Mouse (Mus musculus) urinary bladder, adult 2 months (tissue): ENCODE data around the gene Myog. TPM values are rescaled to one million over a fixed set of nuclear protein-coding genes. Genes with fewer than 3 reads are reported as not detected.

Experiments
- DNase-seq: peaks from one replicate; pipeline ENCODE4 v3.0.0; 2022; ENCODE audit warnings: low spot score
- polyA plus RNA-seq: library from polyadenylated mRNA; depleted of rRNA; stranded (reverse); fragments of >200 nt; gene quantifications from 2 replicates; pipeline ENCODE4 v1.2.3, GENCODE M21; 2012; rRNA removed

Gene Myog
- polyA plus RNA-seq, 1 experiment: not detected

GRCm38 (mm10) chr1:134322591-134322990 lies 32.8 kb downstream of the Myog start:
- no peak for DNase-seq

DNA sequence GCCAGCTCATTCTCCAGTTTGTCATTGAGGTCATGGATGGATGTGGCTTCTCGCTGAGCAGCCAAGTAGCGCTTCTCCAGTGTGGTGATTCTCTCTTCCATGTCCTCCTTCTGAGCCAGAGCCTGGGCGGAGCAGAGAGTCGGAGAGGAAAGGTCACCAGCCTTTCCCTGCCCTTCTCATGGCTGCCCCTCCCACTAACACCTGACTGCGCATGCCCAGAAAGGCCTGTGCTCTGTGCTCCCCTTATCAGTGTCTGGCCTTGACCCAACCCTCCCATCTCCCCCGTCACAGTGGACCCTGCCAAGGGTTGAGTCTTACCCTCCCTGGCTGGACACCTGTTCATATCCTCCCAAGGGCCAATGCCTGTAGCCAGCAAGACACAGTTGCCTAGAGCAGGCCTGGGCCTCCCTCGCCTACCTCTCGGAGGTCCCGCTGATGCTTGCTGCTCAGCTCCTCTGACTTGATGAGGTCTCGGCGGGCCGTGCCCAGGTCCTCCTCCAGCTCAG lies 37.1 kb downstream of the Myog start:
- no peak for DNase-seq

- peak; percentile 52 for DNase-seq
These were observed 42.3 kb downstream of the Myog start for GRCm38 (mm10) chr1:134331879-134332635.

DNA sequence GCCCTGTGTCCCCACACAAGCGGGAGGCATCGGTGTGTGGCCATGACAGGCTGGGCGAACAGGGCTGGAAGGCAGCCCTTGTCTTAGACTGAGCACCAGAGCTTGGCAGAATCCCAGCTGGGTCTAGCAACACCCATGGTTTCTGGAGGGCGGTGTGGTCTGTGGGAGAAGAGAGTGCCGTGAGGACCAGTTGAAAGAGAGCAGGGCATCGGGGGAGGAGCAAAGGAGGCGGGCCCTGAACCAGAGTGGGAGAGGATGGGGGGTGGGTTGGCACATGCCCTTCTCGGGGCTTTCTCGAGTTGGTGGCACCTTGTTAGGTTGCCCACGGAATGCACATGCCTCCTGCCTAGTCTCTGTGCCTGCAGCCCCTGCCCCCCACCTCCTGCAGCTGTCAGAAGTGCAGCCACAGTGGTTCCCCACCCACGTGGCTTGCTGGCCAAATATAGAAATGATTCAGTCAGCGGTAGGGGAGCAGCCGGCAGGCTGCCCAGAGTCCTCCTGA lies 43.0 kb downstream of the Myog start, which contains the start of gene Ppfia4:
Gene Ppfia4 (minus strand): TSS at position 159 of the 502 bp plus-strand sequence.
- no peak for DNase-seq

DNA sequence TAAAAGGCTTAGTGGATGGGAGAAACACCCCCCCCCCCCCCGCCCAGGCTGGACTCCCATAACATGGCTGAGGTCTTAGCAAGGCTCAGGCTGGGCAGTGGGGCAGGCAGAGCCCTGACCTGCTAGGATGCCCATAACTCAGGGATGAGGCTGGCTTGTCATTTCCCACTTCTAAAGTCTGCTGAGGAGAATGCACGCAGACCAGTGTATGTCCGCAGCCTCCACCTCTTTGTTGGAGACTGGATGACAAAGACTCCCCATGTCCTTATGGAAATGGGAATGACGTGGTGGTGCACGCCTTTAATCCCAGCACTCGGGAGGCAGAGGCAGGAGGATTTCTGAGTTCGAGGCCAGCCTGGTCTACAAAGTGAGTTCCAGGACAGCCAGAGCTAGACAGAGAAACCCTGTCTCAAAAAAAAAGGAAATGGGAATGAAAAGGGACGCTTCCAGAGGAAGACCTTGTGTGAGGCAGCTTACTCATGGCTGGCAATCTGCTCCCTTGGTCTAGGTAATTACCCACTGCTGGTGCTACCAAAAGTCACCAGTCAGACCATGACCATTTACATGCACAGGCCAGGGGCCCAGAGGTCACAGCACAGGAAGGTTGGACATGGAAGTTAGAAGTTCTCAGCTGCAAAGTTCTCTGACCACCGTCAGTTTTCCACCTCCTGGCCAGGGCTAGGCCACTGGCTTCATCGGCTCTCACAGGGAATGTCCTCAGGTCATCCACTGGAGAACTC lies 43.8 kb downstream of the Myog start:
- no peak for DNase-seq

DNA sequence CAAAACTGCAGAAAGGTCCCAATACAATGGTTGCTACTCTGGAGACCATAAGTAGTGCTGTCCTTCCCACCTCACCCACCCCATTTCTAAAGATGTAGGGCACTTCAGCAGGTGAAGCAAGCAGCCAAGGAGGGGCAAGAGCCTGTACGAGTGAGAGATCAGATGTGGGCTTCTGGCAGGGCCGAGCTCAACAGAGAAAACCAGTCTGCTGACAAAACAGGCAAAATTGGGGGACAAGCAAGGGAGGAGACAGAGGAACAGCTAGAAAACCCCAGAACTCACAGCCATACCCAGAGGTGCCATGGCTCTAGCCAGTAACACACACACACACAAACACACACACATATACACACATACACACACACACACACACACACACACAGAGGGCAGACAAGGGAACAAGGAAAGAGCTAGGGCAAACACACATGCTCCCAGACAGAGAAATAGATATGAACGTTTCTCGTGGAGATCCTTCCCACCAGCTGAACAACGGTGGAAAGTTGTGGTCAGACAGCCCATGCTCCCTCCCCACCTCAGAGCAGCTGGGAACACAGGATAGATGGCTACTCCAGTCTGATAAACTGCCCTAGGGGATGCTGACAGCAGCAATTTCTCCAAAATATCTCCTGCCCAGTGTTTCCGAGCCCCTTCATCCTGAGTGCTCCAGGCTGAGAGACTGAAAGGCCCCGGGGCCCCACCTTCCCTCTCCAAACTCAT lies 44.5 kb downstream of the Myog start:
- no peak for DNase-seq

DNA sequence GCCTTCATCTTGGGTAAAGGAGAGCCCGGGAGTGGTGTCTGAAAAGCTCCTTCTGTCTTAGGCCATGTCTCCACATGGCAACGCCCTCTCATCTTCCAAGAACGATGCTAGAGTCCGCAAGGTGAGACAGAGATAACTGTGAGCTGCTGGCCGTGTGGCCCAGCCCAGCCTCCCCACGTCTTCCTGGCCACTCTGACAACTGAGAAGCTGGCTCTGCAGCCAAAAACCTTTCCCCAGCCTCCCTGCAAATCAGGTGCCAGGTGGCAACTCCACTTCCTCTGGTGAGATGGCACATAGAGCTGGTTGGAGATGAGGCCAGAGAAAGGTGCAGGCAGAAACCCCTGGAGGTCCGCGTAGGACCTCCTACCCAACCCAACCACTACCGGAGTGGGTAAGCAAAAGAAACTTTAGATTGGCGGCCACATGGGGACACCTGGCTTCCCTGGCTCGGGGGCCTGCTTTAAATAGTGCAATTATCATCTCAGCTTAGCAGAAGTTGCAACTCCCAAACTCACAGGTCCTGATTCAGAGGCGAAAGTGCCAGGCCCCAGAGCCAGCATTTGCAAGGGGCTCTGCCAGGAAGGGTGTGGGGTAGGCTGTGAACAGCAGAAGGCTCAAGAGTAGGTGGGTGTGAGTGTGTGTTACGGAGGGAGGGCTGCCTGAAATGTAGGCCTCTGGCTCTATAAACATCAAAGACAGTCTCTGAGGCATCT lies 45.6 kb downstream of the Myog start:
- no peak for DNase-seq

GRCm38 (mm10) chr1:134335924-134336810 lies 46.4 kb downstream of the Myog start:
- DNase-seq: no peak

DNA sequence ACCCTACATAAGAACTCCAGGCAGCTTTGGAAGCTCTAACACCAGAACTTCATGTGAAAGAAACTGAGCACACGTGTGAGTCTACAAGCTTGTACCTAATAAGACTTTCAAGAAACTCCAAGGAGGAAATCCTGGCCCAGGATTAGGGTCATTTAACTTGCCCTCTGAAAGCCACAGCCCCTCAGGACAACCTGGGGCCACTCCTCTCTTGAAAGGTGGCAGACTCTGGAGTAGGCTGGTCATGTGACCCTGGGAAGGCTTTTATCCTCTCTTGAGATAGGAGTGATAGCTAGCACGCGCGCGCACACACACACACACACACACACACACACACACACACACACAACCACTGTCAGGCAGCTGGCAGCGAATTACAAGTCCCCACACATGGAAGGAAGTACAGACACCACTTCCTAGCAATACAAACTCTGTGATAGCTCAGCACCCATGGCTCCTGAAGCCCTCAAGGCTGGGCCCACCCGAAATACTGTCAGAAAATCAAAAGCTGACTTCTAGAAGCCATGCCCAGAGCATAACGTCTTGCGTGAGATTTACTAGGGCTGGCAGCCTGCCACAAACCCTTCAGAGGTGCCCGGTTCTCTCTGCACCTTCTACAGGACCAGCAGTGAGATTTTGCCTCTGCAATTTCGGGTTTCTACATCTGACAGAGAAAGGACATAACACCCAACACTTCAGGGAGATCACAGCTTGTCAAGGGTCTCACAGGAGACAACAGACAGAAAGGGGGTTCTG lies 47.3 kb downstream of the Myog start:
- DNase-seq: peak; percentile 14

DNA sequence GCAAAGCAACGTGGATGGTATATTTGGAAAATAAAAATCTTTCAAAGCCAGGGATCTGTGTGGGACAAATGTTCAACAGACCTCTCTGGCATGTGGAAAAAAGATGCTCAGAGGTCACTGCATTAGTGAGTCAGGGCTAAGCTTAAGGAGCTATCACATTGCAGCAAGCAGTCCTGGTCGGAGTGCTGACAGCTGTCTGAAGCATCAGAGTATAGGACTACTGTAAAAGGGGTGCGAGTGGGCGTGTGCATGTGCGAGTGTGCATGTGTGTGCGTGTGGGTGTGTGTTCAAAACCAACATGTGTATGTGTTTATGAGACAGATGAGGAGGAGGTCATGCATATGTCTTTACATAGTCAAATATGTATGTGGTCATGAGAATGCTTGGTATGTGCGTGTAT lies 49.4 kb downstream of the Myog start:
- DNase-seq: no peak

GRCm38 (mm10) chr1:134339757-134340619 lies 50.2 kb downstream of the Myog start:
- DNase-seq: no peak

- DNase-seq: no peak
These were observed 52.0 kb downstream of the Myog start for GRCm38 (mm10) chr1:134341641-134342277.

Other genes starting within 250 kb of the Myog start
- gene Btg2, start 210.9 kb upstream of the Myog start, polyA plus RNA-seq: 48.4 and 67.8 TPM in 2 replicates
- gene Chit1, start 178.7 kb upstream of the Myog start, polyA plus RNA-seq: 0.04 TPM in 1 of 2 replicates, not detected in the other
- gene Chil1, start 107.8 kb upstream of the Myog start, polyA plus RNA-seq: 0.10 and 0.44 TPM in 2 replicates
- gene Mybph, start 96.5 kb upstream of the Myog start, polyA plus RNA-seq: 0.09 TPM in 1 of 2 replicates, not detected in the other
- gene Adora1, start 54.6 kb upstream of the Myog start, polyA plus RNA-seq: 6.2 and 7.2 TPM in 2 replicates
- 8.4 and 8.6 TPM in 2 replicates for gene Ppfia4, start 42.9 kb downstream of the Myog start, polyA plus RNA-seq
- 55.4 and 57.5 TPM in 2 replicates for gene Tmem183a, start 72.0 kb downstream of the Myog start, polyA plus RNA-seq
- not detected in 2 replicates for gene 4933406M09Rik, start 96.0 kb downstream of the Myog start, polyA plus RNA-seq
- 41.1 and 41.7 TPM in 2 replicates for gene Cyb5r1, start 115.6 kb downstream of the Myog start, polyA plus RNA-seq
- 77.7 and 87.7 TPM in 2 replicates for gene Adipor1, start 125.4 kb downstream of the Myog start, polyA plus RNA-seq
- gene Klhl12, start 165.5 kb downstream of the Myog start, polyA plus RNA-seq: 15.2 and 16.3 TPM in 2 replicates
- gene Rabif, start 204.7 kb downstream of the Myog start, polyA plus RNA-seq: 21.6 and 24.7 TPM in 2 replicates